Mouse (Mus musculus) erythroblast, embryonic 14.5 days (primary cell): ENCODE results near the gene Fbxo28. TPM values are rescaled to one million over a fixed set of nuclear protein-coding genes. Genes with fewer than 3 reads are reported as not detected.
"Not testable (repeated sequence)": the region's sequence is repeated elsewhere in the genome, so short reads cannot be mapped to it uniquely, and the experiment has no call there.

Experiments
- H3K27me3 ChIP-seq: 2 replicates; pipeline ENCODE4 v1.6.1; 2012; ENCODE audit warnings: inconsistent platforms; ENCODE audit not compliant: control insufficient read depth
- H3K36me3 ChIP-seq: 2 replicates; pipeline ENCODE4 v1.6.1; 2012; ENCODE audit warnings: mild to moderate bottlenecking, inconsistent platforms; ENCODE audit not compliant: control insufficient read depth
- H3K4me1 ChIP-seq: 2 replicates; pipeline ENCODE4 v1.6.1; 2012; ENCODE audit warnings: inconsistent platforms; ENCODE audit not compliant: control insufficient read depth
- H3K4me3 ChIP-seq: replicated peaks from 2 replicates; pipeline ENCODE3; 2012; ENCODE audit warnings: moderate library complexity, mild to moderate bottlenecking, inconsistent platforms
- H3K9me3 ChIP-seq: 2 replicates; pipeline ENCODE4 v1.6.1; 2012; ENCODE audit warnings: low read length, inconsistent platforms, mixed read lengths; ENCODE audit not compliant: control insufficient read depth
- GATA1 ChIP-seq: IDR thresholded peaks from 2 replicates; pipeline ENCODE4 v1.6.1; 2012; ENCODE audit warnings: low read length, inconsistent platforms, mixed read lengths
- TAL1 ChIP-seq: IDR thresholded peaks from 3 replicates; pipeline ENCODE4 v1.6.1; 2012; ENCODE audit warnings: low read length, inconsistent platforms, mixed read lengths
- polyA plus RNA-seq: library from polyadenylated mRNA; stranded (reverse); fragments of >175 nt; gene quantifications from 2 replicates; pipeline ENCODE4 v1.2.3, GENCODE M21; 2012

Gene Fbxo28
- polyA plus RNA-seq, 1 experiment: 0.87 TPM

DNA sequence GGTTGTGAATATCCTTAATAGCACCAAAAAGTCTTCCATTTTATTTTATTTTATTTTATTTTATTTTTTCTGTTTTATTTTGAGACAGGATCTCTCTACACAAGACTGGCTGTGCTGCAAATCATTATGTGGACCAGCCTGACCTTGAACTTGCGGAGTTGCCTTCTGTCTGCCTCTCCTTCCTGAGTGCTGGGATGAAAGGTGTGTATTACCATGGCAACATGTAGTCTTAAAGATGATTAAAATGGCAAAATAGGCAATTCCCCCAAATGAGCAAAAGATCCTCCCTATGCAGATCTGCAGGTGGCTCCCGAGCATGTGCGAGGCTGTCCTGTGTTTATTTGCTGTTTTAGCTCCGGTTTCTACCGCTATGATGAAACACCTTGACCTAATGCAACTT lies 43.6 kb downstream of the Fbxo28 start:
- TF ChIP-seq TAL1 (no peak), GATA1 (no peak)
- Histone ChIP-seq H3K27me3 (no peaks in the 10 kb centered on the region), H3K9me3 (peaks cover 3% of the 10 kb centered on the region; the same call in 1 of the 2 replicates), H3K4me1 (no peaks in the 10 kb centered on the region), H3K36me3 (no peaks in the 10 kb centered on the region), H3K4me3 (no peak overlapping the region)

DNA sequence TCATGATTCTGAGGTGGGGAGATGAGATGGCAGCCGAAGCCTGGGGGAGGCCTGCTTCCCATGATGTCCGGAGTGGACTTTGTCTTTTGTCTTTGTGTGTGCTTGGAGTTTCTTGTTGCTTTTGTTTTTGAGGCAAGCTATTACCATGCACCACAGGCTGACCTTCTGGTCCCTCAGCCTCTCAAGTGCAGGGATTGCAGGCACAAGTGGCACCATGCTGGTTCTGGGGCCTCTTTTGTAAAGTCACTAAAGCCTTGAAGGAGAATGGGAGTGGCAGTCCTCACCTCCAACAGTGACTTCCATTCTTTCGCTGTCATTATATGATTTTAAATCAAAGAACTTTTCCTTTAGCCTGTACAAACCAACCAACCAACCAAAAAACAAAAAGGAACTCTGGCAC lies 44.2 kb downstream of the Fbxo28 start:
- Histone ChIP-seq H3K4me3 (no peak overlapping the region), H3K36me3 (no peaks in the 10 kb centered on the region), H3K9me3 (peaks cover 3% of the 10 kb centered on the region; the same call in 1 of the 2 replicates), H3K4me1 (no peaks in the 10 kb centered on the region), H3K27me3 (no peaks in the 10 kb centered on the region)
- TF ChIP-seq GATA1 (no peak), TAL1 (no peak)

DNA sequence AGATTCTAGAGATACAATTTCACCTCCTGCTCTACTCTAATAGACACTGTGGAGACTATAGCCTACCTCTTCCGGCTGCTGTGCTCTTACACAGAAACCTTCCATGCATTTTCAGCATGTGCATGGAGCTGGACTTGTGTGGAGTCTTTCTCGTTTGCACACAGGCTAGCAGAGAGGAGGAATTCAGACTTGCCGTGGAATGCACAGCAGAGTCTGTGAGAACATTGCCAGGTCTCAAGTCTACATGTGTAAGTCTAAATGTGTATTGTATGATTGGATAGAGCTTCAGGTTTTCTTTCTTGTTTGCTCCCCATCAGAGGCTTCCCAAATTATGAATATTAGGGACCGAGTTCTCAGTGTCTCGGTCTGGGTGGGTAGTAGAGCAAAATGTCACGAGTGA lies 44.6 kb downstream of the Fbxo28 start:
- Histone ChIP-seq H3K4me3 (no peak overlapping the region), H3K4me1 (no peaks in the 10 kb centered on the region), H3K36me3 (no peaks in the 10 kb centered on the region), H3K27me3 (no peaks in the 10 kb centered on the region), H3K9me3 (peaks cover 3% of the 10 kb centered on the region; the same call in 1 of the 2 replicates)
- TF ChIP-seq GATA1 (no peak), TAL1 (no peak)

DNA sequence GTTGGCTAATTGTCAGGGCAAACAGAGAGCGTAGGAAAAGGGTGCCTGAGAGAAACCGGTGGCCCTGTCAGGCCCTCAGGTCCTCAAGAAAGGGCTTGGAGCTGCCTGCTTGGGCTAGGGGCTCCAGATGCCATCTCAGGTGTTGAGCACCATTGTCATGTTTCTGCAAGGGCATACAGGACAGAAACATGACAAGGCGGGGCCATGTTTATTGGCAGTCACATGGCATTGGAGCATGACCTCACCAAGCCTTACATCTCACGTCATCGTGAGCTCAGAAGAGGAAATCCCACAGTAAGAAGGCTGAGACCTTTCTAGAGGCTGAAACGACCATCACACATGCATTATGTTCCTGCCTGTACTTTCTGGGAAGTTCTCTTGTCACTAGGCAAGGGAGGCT lies 45.3 kb downstream of the Fbxo28 start:
- Histone ChIP-seq H3K4me1 (no peaks in the 10 kb centered on the region), H3K9me3 (peaks cover 3% of the 10 kb centered on the region; the same call in 1 of the 2 replicates), H3K4me3 (no peak overlapping the region), H3K27me3 (no peaks in the 10 kb centered on the region), H3K36me3 (no peaks in the 10 kb centered on the region)
- no peak for TF ChIP-seq TAL1
- TF ChIP-seq GATA1: no peak

DNA sequence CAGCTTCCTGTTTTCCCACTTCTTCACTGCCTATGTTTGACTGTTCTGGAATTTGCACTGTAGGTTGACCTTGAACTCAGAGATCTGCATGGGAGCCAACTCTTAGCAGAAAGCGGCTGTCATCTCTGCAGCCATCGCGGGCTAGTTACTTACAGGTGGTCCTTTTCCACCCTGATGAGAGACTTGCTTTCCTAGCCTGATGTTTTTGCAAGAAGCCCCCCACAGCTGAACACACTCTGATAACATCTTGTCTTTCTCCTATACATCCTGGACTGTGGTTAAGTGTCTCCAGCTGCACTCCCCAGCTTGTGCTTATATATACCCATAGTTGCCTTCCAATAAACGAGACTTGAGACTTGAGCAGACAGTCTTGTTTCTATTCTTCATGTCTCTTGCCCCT lies 49.1 kb downstream of the Fbxo28 start:
- Histone ChIP-seq H3K4me3 (no peak overlapping the region), H3K36me3 (no peaks in the 10 kb centered on the region), H3K4me1 (no peaks in the 10 kb centered on the region), H3K27me3 (no peaks in the 10 kb centered on the region), H3K9me3 (peaks cover 3% of the 10 kb centered on the region; the same call in 1 of the 2 replicates)
- TF ChIP-seq GATA1 (no peak), TAL1 (no peak)

DNA sequence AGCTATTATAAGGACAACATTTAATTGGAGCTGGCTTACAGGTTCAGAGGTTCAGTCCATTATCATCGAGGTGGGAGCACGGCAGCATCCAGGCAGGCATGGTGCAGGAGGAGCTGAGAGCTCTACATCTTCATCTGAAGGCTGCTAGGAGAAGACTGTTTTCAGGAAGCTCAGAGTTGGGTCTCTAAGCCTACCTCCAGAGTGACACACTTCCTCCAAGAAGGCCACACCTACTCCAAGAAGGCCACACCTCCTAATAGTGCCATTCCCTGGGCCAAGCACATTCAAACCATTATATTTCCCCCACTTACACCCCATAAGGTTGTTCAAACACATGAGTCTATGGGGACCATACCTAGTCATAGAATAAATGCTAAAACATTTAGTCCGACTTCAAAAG lies 50.7 kb downstream of the Fbxo28 start:
- not testable (repeated sequence) for H3K4me1 ChIP-seq, H3K9me3 ChIP-seq, H3K27me3 ChIP-seq, H3K36me3 ChIP-seq, H3K4me3 ChIP-seq

DNA sequence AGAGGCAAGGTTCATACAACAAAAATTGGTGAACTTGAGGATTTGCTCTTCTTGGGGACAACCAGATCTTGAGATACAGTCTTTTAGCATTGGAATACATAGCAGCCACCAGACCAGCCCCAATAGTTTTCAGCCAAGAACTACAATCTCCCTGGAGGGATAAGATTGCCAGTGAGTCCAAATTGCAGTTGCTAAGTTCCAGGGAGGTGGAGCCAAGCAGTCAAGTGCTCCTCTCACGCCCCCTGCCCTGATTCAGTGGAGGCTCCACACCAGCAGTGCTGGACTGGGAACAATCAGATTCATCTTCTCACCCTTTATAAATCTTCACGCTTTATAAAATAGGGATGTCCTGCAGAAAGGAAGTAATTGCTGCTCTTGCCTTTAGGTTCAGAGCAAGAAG lies 51.6 kb downstream of the Fbxo28 start:
- H3K27me3 ChIP-seq: no peaks in the 10 kb centered on the region
- no peak for TF ChIP-seq GATA1
- TF ChIP-seq TAL1: no peak
- H3K4me1 ChIP-seq: peaks cover 2% of the 10 kb centered on the region
- no peaks in the 10 kb centered on the region for H3K36me3 ChIP-seq
- no peak overlapping the region for H3K4me3 ChIP-seq
- no peaks in the 10 kb centered on the region for H3K9me3 ChIP-seq

DNA sequence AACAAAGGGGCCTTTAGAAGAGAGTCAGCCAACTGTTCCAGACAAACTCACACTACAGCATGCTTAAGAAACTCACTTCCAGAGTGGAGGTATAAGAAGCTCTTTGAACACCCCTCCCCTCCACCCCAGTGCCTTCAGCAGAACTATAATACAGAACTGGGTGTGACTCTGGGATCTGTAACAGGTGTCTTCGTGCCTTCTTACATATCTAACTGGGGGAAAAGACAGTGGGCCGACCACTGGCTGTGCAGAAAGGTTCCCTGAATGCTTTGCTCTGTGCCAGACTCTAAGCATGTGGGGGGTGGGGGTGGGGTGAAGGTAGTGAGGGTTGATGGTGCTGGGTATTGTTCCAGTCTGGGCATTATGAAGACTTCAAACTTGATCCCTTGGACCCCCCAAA lies 52.8 kb downstream of the Fbxo28 start:
- TF ChIP-seq TAL1 (no peak), GATA1 (no peak)
- Histone ChIP-seq H3K9me3 (no peaks in the 10 kb centered on the region), H3K27me3 (no peaks in the 10 kb centered on the region), H3K36me3 (no peaks in the 10 kb centered on the region), H3K4me1 (peaks cover 10% of the 10 kb centered on the region), H3K4me3 (no peak overlapping the region)

DNA sequence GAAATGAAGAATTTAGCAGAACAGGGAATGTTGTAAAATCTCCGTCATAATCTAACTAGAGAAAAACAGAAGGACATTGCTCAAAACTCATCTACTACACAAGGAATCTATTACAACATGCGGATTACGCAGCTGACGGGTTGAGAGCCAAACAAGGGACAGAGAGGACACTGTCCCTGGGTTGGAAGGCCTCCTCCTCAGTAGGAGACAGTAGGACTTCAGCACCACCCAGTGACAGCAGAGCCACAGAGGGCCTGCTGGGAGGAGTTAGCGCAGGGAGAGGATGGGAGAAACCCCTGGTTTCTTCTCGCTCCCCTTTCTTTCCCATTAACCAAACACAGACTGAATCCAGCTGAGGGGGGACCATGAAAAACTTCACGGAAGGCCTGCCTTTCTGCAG lies 53.6 kb downstream of the Fbxo28 start:
- Histone ChIP-seq H3K27me3 (no peaks in the 10 kb centered on the region), H3K9me3 (no peaks in the 10 kb centered on the region), H3K4me3 (no peak overlapping the region), H3K36me3 (no peaks in the 10 kb centered on the region), H3K4me1 (peaks cover 18% of the 10 kb centered on the region)
- TF ChIP-seq TAL1 (no peak), GATA1 (no peak)

DNA sequence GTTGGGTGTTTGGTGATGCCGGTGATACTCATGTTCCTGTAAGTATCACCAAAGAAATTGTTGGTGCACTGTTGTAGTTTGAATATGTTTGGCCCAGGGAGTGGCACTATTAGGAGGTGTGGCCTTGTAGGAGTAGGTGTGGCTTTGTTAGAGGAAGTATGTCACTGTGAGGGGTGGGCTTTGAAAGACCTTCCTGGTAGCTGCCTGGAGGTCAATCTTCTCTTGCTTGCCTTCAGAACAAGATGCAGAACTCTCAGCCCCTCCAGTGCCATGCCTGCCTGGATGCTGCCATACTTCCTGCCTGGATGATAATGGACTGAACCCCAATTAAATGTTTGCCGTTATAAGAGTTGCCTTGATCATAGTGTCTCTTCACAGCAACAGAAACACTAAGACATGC lies 56.6 kb downstream of the Fbxo28 start:
- Histone ChIP-seq H3K27me3 (no peaks in the 10 kb centered on the region), H3K4me3 (no peak overlapping the region)
- TF ChIP-seq GATA1 (no peak), TAL1 (no peak)

More for the DNA sequence above, 56.6 kb downstream of the Fbxo28 start:
- H3K9me3 ChIP-seq: no peaks in the 10 kb centered on the region
- H3K4me1 ChIP-seq: peaks cover 47% of the 10 kb centered on the region
- H3K36me3 ChIP-seq: peaks cover 13% of the 10 kb centered on the region
